In the genomic region with DNA sequence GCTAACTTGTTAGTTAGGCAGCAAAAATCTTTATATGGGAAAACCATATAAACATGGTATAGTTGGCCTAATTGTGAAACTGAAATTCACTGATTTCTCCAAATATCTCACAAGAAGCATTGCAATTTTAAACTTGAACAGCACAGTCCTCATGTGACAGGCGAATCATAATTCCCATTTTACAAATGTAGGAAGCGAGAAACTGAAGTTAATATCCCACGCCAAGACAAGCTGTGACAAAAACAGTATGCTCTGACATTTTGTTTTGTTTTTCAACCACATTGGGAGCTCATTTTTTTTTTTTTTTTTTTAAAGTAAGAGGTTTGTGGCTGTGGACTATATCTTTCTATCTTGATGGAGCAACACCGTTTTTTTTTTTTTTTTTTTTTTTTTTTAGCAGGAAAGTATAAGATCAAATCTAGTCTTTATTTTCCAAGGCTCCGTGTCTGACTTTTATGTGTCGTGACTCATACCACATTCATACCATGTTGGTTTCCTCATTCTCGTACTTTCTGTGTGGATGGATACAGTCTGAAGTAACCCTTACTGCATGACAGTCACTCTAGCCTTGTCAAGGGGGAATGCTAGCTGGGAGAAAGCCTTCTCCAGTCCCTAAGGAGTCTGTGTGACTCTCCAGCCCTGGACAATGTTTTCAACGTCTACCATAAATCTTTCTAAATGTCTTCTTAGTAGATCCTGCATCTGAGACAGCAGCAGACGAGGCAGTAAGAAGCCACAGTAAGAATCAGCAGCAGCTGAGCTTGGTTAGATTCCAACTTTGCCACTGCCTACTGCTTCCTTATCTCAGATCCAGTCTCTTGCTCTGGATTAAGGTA, we compare ENCODE assay signal across 8 mouse cellular contexts. TPM values are rescaled to one million over a fixed set of nuclear protein-coding genes. Genes with fewer than 3 reads are reported as not detected.
DNase-seq lines count a peak whose midpoint lies in the region; ATAC-seq lines count a peak whose summit lies in the region.

No protein-coding gene starts in this region.

- WGBS in kidney, embryonic 15.5 days, result 51% methylated on average over 9 of the region's 9 CpGs
- 59% methylated on average over 9 of the region's 9 CpGs for WGBS in forebrain, embryonic 12.5 days
- 53% methylated on average over 9 of the region's 9 CpGs for WGBS in liver, embryonic 11.5 days
- WGBS in stomach, embryonic 15.5 days, result 41% methylated on average over 9 of the region's 9 CpGs

- H3K9me3 ChIP-seq in kidney, embryonic 15.5 days (replicated peaks), result no peaks in the 10 kb centered on the region
- no peaks in the 10 kb centered on the region for H3K9me3 ChIP-seq in forebrain, embryonic 12.5 days
- no peaks in the 10 kb centered on the region for H3K9me3 ChIP-seq in liver, embryonic 11.5 days (ENCODE audit: control insufficient read depth, low read length)
- no peaks in the 10 kb centered on the region for H3K9me3 ChIP-seq in stomach, embryonic 15.5 days

- peaks cover 12% of the 10 kb centered on the region for H3K4me1 ChIP-seq in kidney, embryonic 15.5 days
- 0 out of 2 replicates have a peak, but pooled peaks cover 6% of the 10 kb centered on the region for H3K4me1 ChIP-seq in forebrain, embryonic 12.5 days
- H3K4me1 ChIP-seq in liver, embryonic 11.5 days (replicated peaks; ENCODE audit: control insufficient read depth, insufficient read depth, low read length), result peaks cover 5% of the 10 kb centered on the region
- H3K4me1 ChIP-seq in stomach, embryonic 15.5 days, result 0 out of 2 replicates have a peak, but pooled peaks cover 7% of the 10 kb centered on the region

- no peak overlapping the region; the same call in 1 of the 2 replicates for H3K9ac ChIP-seq in kidney, embryonic 15.5 days
- peak overlapping the region; percentile 93 for H3K9ac ChIP-seq in forebrain, embryonic 12.5 days
- H3K9ac ChIP-seq in liver, embryonic 11.5 days (ENCODE audit: low read depth, low read length), result peak overlapping the region; percentile 92
- no peak overlapping the region for H3K9ac ChIP-seq in stomach, embryonic 15.5 days

- no peak for DNase-seq in kidney, postnatal 36 days
- DNase-seq in MN1 (ENCODE audit: low spot score), result peak; percentile 42
- peak; percentile 40 for DNase-seq in liver, embryonic 11.5 days (ENCODE audit: low spot score)
- no peak for DNase-seq in ovary, adult 18-20 months (ENCODE audit: low spot score)
- no peak for DNase-seq in retina, embryonic 14.5 days (ENCODE audit: low spot score)

- H3K27me3 ChIP-seq in kidney, embryonic 15.5 days, result no peaks in the 10 kb centered on the region
- H3K27me3 ChIP-seq in forebrain, embryonic 12.5 days, result 0 out of 2 replicates have a peak, but pooled peaks cover 3% of the 10 kb centered on the region
- no peaks in the 10 kb centered on the region for H3K27me3 ChIP-seq in liver, embryonic 11.5 days (replicated peaks; ENCODE audit: control insufficient read depth, insufficient read depth, low read length)
- H3K27me3 ChIP-seq in stomach, embryonic 15.5 days (replicated peaks), result no peaks in the 10 kb centered on the region

- H3K27ac ChIP-seq in kidney, embryonic 15.5 days, result peak overlapping the region; percentile 93
- H3K27ac ChIP-seq in forebrain, embryonic 12.5 days, result peak overlapping the region; percentile 89; the same call in 1 of the 2 replicates
- no peak overlapping the region for H3K27ac ChIP-seq in liver, embryonic 11.5 days (ENCODE audit: low read depth, low read length)
- H3K27ac ChIP-seq in stomach, embryonic 15.5 days, result peak overlapping the region; percentile 89

- no peak; the same call in 1 of the 2 replicates for ATAC-seq in kidney, embryonic 15.5 days (replicated peaks; ENCODE audit: low FRiP score)
- ATAC-seq in forebrain, embryonic 12.5 days (ENCODE audit: low FRiP score), result 0 out of 2 replicates have a peak, but pooled peaks have one; percentile 1
- no peak for ATAC-seq in liver, embryonic 11.5 days (replicated peaks; ENCODE audit: low FRiP score)
- ATAC-seq in stomach, embryonic 15.5 days (ENCODE audit: insufficient read depth, low FRiP score, low read depth), result no peak

- peaks cover 10% of the 10 kb centered on the region; the same call in 1 of the 2 replicates for H3K36me3 ChIP-seq in kidney, embryonic 15.5 days
- no peaks in the 10 kb centered on the region; the same call in 1 of the 2 replicates for H3K36me3 ChIP-seq in forebrain, embryonic 12.5 days (replicated peaks)
- no peaks in the 10 kb centered on the region for H3K36me3 ChIP-seq in liver, embryonic 11.5 days (ENCODE audit: control insufficient read depth, insufficient read depth, low read length)
- H3K36me3 ChIP-seq in stomach, embryonic 15.5 days, result no peaks in the 10 kb centered on the region

- H3K4me3 ChIP-seq in kidney, embryonic 15.5 days (replicated peaks), result peak overlapping the region; percentile 88
- H3K4me3 ChIP-seq in forebrain, embryonic 12.5 days (replicated peaks), result peak overlapping the region; percentile 87
- H3K4me3 ChIP-seq in liver, embryonic 11.5 days (ENCODE audit: low read depth, low read length), result peak overlapping the region; percentile 91
- H3K4me3 ChIP-seq in stomach, embryonic 15.5 days (replicated peaks), result peak overlapping the region; percentile 87

- H3K4me2 ChIP-seq in kidney, embryonic 15.5 days, result peak overlapping the region; percentile 81
- H3K4me2 ChIP-seq in forebrain, embryonic 12.5 days, result peak overlapping the region; percentile 71
- peak overlapping the region; percentile 70 for H3K4me2 ChIP-seq in liver, embryonic 11.5 days
- H3K4me2 ChIP-seq in stomach, embryonic 15.5 days, result peak overlapping the region; percentile 75

RNA-seq across cellular contexts. Expression of a gene that starts 0.8 kb away (rescaled TPM):
- 8.2 and 10.4 TPM in 2 replicates for polyA plus RNA-seq in kidney, embryonic 15.5 days (2015; fragmentation: Nextera tagmentation; extraction: Ambion mirVana)
- polyA plus RNA-seq in forebrain, embryonic 12.5 days (2016; fragmentation: Nextera tagmentation; extraction: Ambion mirVana), result 12.9 and 14.5 TPM in 2 replicates
- 5.4 and 8.0 TPM in 2 replicates for polyA plus RNA-seq in liver, embryonic 11.5 days (2014; fragmentation: Nextera tagmentation; extraction: Ambion mirVana)
- 10.5 and 11.8 TPM in 2 replicates for polyA plus RNA-seq in stomach, embryonic 15.5 days (2015; fragmentation: Nextera tagmentation; extraction: Ambion mirVana)

Comparison
In these comparisons a context has a peak if more than half of its experiments do, and no peak if none do; other contexts are left out.
1. H3K9ac ChIP-seq: peak in forebrain, embryonic 12.5 days (single experiment) and liver, embryonic 11.5 days (single experiment); none in kidney, embryonic 15.5 days (single experiment) and stomach, embryonic 15.5 days (single experiment).
2. DNase-seq: peak in MN1 (single experiment) and liver, embryonic 11.5 days (single experiment); none in kidney, postnatal 36 days (0 of 2), ovary, adult 18-20 months (single experiment) and retina, embryonic 14.5 days (single experiment).
3. Peak in every context shown above with its lines, with median percentiles within 50 percentile points of each other: H3K4me2 ChIP-seq and H3K4me3 ChIP-seq.